Mouse (Mus musculus): ENCODE results near the gene Gpx2. TPM values are rescaled to one million over a fixed set of nuclear protein-coding genes. Genes with fewer than 3 reads are reported as not detected.
A peak's percentile ranks its signal among the peaks of the same experiment; 100 is the strongest.

The Gpx2 gene
- total and polyA plus RNA-seq, 2 experiments from 2014 or later = not detected

DNA sequence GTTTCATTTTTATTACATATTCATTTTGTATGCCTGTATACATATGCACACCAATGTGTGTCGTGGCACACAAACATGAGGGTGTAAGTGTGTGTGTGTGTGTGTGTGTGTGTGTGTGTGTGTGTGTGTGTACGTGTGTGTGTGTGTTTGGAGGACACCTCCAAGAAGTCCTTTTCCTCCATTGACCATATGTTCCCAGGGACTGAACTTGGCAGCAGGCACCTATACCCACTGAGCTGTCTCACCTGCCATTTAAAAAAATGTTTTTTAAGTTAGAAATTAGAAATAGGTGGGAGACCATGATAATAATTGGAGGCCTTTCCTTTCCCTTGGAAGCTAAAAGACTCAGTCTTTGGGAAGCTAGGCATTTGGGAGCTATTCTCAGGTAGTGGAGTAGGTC lies 18.8 kb upstream of the Gpx2 start:
- H3K9me3 ChIP-seq (replicated peaks; ENCODE audit: control insufficient read depth, low read length) = no peaks in the 10 kb centered on the region
- no peaks in the 10 kb centered on the region for H3K36me3 ChIP-seq (replicated peaks; ENCODE audit: control insufficient read depth, insufficient read depth, low read length)
- ATAC-seq (ENCODE audit: insufficient read depth, low read depth) (no peak), DNase-seq (ENCODE audit: low spot score) (no peak)
- TF ChIP-seq CTCF (IDR thresholded peaks at IDR 0.05; ENCODE audit: low read depth) (no peak), EP300 (IDR thresholded peaks at IDR 0.05; ENCODE audit: low read depth) (no peak)
- no peak overlapping the region for H3K27ac ChIP-seq (ENCODE audit: low read depth)
- H3K4me1 ChIP-seq (ENCODE audit: control insufficient read depth, insufficient read depth) = no peaks in the 10 kb centered on the region
- 79% methylated on average over 2 of the region's 2 CpGs for WGBS
- no peak overlapping the region for H3K9ac ChIP-seq (replicated peaks; ENCODE audit: low read depth, low read length)
- no peak overlapping the region for H3K4me2 ChIP-seq (ENCODE audit: low read depth, low read length)
- H3K27me3 ChIP-seq (ENCODE audit: control insufficient read depth, insufficient read depth, low read length) = no peaks in the 10 kb centered on the region
- H3K4me3 ChIP-seq (ENCODE audit: low read depth, low read length) = no peak overlapping the region

DNA sequence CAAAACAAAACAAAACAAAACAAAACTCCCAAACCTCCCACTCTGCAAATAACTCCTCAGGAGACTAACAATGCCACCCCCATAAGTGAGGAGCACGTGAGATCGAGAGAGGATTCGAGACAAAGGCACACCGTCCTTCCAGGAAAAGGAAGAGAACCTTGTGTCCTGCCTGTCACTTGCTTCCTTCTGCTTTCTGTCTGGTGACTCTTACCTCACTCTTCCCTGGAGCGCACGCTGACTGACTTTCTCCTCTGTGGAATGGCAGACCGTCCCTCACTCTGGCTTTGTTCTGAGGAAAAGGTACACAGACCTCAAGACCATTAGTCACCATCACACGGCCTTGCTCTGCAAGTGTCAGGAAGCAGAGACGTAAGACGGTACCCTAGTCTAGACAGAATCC lies 18.2 kb upstream of the Gpx2 start:
- TF ChIP-seq CTCF (IDR thresholded peaks at IDR 0.05; ENCODE audit: low read depth) (no peak), EP300 (IDR thresholded peaks at IDR 0.05; ENCODE audit: low read depth) (no peak)
- WGBS = 60% methylated on average over 10 of the region's 10 CpGs
- peak; percentile 62 for ATAC-seq (ENCODE audit: insufficient read depth, low read depth)

GRCm38 (mm10) chr12:76811006-76811405 lies 15.7 kb upstream of the Gpx2 start:
- no peaks in the 10 kb centered on the region for H3K9me3 ChIP-seq (replicated peaks; ENCODE audit: control insufficient read depth, low read length)
- no peak for TF ChIP-seq EP300 (IDR thresholded peaks at IDR 0.05; ENCODE audit: low read depth)
- no peak for TF ChIP-seq CTCF (IDR thresholded peaks at IDR 0.05; ENCODE audit: low read depth)
- no peak overlapping the region for H3K27ac ChIP-seq (ENCODE audit: low read depth)
- no peaks in the 10 kb centered on the region for H3K4me1 ChIP-seq (ENCODE audit: control insufficient read depth, insufficient read depth)
- H3K4me3 ChIP-seq (ENCODE audit: low read depth, low read length) = no peak overlapping the region
- H3K36me3 ChIP-seq (replicated peaks; ENCODE audit: control insufficient read depth, insufficient read depth, low read length) = no peaks in the 10 kb centered on the region
- no peaks in the 10 kb centered on the region for H3K27me3 ChIP-seq (ENCODE audit: control insufficient read depth, insufficient read depth, low read length)
- no peak for ATAC-seq (ENCODE audit: insufficient read depth, low read depth)
- no peak overlapping the region for H3K4me2 ChIP-seq (ENCODE audit: low read depth, low read length)
- DNase-seq (ENCODE audit: low spot score) = no peak
- 77% methylated on average over 4 of the region's 4 CpGs for WGBS
- H3K9ac ChIP-seq (replicated peaks; ENCODE audit: low read depth, low read length) = no peak overlapping the region

More for the DNA sequence above, 18.2 kb upstream of the Gpx2 start:
- Histone ChIP-seq H3K27ac (ENCODE audit: low read depth) (no peak overlapping the region), H3K4me2 (ENCODE audit: low read depth, low read length) (no peak overlapping the region), H3K4me3 (ENCODE audit: low read depth, low read length) (no peak overlapping the region), H3K4me1 (ENCODE audit: control insufficient read depth, insufficient read depth) (no peaks in the 10 kb centered on the region), H3K36me3 (replicated peaks; ENCODE audit: control insufficient read depth, insufficient read depth, low read length) (no peaks in the 10 kb centered on the region), H3K9ac (replicated peaks; ENCODE audit: low read depth, low read length) (no peak overlapping the region), H3K27me3 (ENCODE audit: control insufficient read depth, insufficient read depth, low read length) (no peaks in the 10 kb centered on the region), H3K9me3 (replicated peaks; ENCODE audit: control insufficient read depth, low read length) (no peaks in the 10 kb centered on the region)
- no peak for DNase-seq (ENCODE audit: low spot score)

- Histone ChIP-seq H3K9ac (replicated peaks; ENCODE audit: low read depth, low read length) (no peak overlapping the region), H3K4me3 (ENCODE audit: low read depth, low read length) (no peak overlapping the region), H3K27me3 (ENCODE audit: control insufficient read depth, insufficient read depth, low read length) (no peaks in the 10 kb centered on the region), H3K4me2 (ENCODE audit: low read depth, low read length) (no peak overlapping the region), H3K9me3 (replicated peaks; ENCODE audit: control insufficient read depth, low read length) (no peaks in the 10 kb centered on the region), H3K4me1 (ENCODE audit: control insufficient read depth, insufficient read depth) (no peaks in the 10 kb centered on the region), H3K27ac (ENCODE audit: low read depth) (no peak overlapping the region), H3K36me3 (replicated peaks; ENCODE audit: control insufficient read depth, insufficient read depth, low read length) (no peaks in the 10 kb centered on the region)
- no peak for ATAC-seq (ENCODE audit: insufficient read depth, low read depth)
- TF ChIP-seq CTCF (IDR thresholded peaks at IDR 0.05; ENCODE audit: low read depth) (no peak), EP300 (IDR thresholded peaks at IDR 0.05; ENCODE audit: low read depth) (no peak)
- DNase-seq (ENCODE audit: low spot score) = no peak
- WGBS = 84% methylated on average over 5 of the region's 5 CpGs
These were observed 15.1 kb upstream of the Gpx2 start for GRCm38 (mm10) chr12:76810491-76810890.

DNA sequence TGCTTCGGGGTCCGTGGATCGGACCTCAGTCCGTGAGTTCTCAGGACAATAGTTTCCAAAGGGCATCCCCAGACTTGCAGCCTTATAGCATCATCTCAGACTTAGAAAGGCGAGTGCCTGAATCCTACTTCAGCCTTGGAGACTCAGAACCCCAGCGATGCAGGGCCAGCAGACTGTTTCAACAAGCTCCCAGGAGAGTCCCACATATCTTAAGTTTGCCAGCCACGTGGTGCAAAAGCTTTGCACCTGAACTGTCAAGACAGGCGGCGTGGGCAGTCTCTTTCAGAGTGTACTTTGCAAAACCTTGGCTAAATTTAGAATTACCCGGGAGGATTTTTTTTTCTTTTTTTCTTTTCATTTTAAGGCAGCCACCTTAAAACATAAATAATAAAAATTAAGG lies 12.4 kb upstream of the Gpx2 start:
- H3K4me3 ChIP-seq (ENCODE audit: low read depth, low read length) = no peak overlapping the region
- ATAC-seq (ENCODE audit: insufficient read depth, low read depth) = no peak
- no peak for DNase-seq (ENCODE audit: low spot score)
- H3K27ac ChIP-seq (ENCODE audit: low read depth) = no peak overlapping the region
- no peak for TF ChIP-seq CTCF (IDR thresholded peaks at IDR 0.05; ENCODE audit: low read depth)
- TF ChIP-seq EP300 (IDR thresholded peaks at IDR 0.05; ENCODE audit: low read depth) = no peak
- peaks cover 4% of the 10 kb centered on the region; the same call in 1 of the 2 replicates for H3K4me1 ChIP-seq (ENCODE audit: control insufficient read depth, insufficient read depth)
- 64% methylated on average over 10 of the region's 10 CpGs for WGBS
- H3K9me3 ChIP-seq (replicated peaks; ENCODE audit: control insufficient read depth, low read length) = no peaks in the 10 kb centered on the region
- H3K9ac ChIP-seq (replicated peaks; ENCODE audit: low read depth, low read length) = no peak overlapping the region
- no peaks in the 10 kb centered on the region for H3K36me3 ChIP-seq (replicated peaks; ENCODE audit: control insufficient read depth, insufficient read depth, low read length)
- H3K4me2 ChIP-seq (ENCODE audit: low read depth, low read length) = no peak overlapping the region
- H3K27me3 ChIP-seq (ENCODE audit: control insufficient read depth, insufficient read depth, low read length) = no peaks in the 10 kb centered on the region

DNA sequence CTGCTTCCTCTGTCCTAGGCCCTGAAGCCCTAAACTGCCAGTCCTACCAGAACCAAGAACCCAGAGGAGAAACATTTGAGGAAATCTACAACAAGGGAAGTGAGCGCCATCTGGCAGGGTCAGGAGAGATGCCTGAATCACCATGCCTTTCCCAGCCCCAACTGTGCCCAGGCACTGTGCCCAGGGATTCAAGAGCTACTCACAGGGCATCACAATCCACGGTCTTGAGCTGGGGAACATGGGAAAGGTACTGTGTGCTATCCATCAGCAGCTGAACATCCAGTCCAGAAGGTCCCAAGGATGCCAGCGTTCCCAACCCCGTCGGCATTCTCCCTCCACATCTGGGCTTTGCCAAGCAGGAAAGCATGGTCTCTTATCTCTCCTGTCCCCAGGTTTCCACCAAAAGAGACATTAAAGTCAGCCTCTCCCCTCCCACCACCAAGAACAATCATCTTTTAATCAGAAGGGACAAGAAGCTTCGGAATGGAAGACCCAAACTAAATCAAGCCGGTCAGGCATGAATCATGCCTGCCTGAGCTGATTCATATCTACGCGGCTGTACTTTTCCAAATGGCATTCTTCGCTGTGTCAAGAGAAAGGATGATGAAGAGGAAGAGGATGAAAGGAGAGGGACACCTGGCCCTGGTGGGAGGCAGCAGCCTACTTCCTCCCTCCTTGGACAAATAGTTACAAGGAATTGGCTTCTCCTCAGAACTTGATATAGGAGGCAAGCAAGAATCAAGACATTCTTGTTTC lies 9.9 kb upstream of the Gpx2 start:
- no peak overlapping the region for H3K4me3 ChIP-seq (ENCODE audit: low read depth, low read length)
- 77% methylated on average over 10 of the region's 10 CpGs for WGBS
- DNase-seq (ENCODE audit: low spot score) (no peak), ATAC-seq (ENCODE audit: insufficient read depth, low read depth) (no peak)
- no peaks in the 10 kb centered on the region for H3K27me3 ChIP-seq (ENCODE audit: control insufficient read depth, insufficient read depth, low read length)
- H3K4me1 ChIP-seq (ENCODE audit: control insufficient read depth, insufficient read depth) = peaks cover 4% of the 10 kb centered on the region; the same call in 1 of the 2 replicates
- TF ChIP-seq EP300 (IDR thresholded peaks at IDR 0.05; ENCODE audit: low read depth) = no peak
- TF ChIP-seq CTCF (IDR thresholded peaks at IDR 0.05; ENCODE audit: low read depth) = no peak
- H3K9ac ChIP-seq (replicated peaks; ENCODE audit: low read depth, low read length) = no peak overlapping the region
- H3K27ac ChIP-seq (ENCODE audit: low read depth) = no peak overlapping the region
- H3K4me2 ChIP-seq (ENCODE audit: low read depth, low read length) = no peak overlapping the region
- no peaks in the 10 kb centered on the region for H3K9me3 ChIP-seq (replicated peaks; ENCODE audit: control insufficient read depth, low read length)
- no peaks in the 10 kb centered on the region for H3K36me3 ChIP-seq (replicated peaks; ENCODE audit: control insufficient read depth, insufficient read depth, low read length)
